In the genomic region with DNA sequence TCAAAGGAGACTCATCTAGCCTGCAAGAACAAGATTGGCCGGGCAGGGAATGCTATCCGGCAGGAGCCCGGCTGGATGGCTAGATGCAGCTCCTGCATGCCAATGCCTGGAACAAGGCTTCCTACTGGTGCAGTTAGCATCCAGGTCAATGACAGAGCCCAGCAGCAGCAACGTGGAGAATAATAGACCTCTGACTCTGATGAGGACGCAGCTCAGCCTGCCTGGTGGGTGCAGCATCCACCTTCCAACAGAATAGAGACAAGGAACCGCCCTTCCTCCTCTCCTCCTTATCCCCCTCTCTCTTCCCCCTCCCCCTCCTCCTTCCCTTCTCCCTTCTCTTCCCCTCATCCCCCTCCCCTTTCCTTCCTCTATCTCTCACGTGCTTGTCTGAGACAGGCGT, we compare ENCODE assay signal across 21 mouse cellular contexts. TPM values are rescaled to one million over a fixed set of nuclear protein-coding genes. Genes with fewer than 3 reads are reported as not detected.
A peak's percentile ranks its signal among the peaks of the same experiment; 100 is the strongest.
DNase-seq lines count a peak whose midpoint lies in the region; ATAC-seq and TF ChIP-seq lines count a peak whose summit lies in the region.
"Had no signal": no experiment of that assay in that cellular context is flagged by ENCODE, and none has a peak within 500 bp of the region (broad histone marks: within the 10 kb centered on the region; RNA-seq: fewer than 3 reads in every experiment).

No protein-coding gene starts in this region.

- peaks cover 35% of the 10 kb centered on the region for H3K4me1 ChIP-seq in hindbrain, embryonic 13.5 days (replicated peaks)
- H3K4me1 ChIP-seq in hindbrain, embryonic 11.5 days (replicated peaks; ENCODE audit: control insufficient read depth, insufficient read depth, low read length), result no peaks in the 10 kb centered on the region
- peaks cover 18% of the 10 kb centered on the region for H3K4me1 ChIP-seq in neural tube, embryonic 13.5 days (replicated peaks)
- H3K4me1 ChIP-seq in neural tube, embryonic 15.5 days, result peaks cover 20% of the 10 kb centered on the region
- peaks cover 35% of the 10 kb centered on the region for H3K4me1 ChIP-seq in forebrain, embryonic 15.5 days
- H3K4me1 ChIP-seq in midbrain, embryonic 16.5 days (ENCODE audit: control insufficient read depth, insufficient read depth, low read length), result peaks cover 18% of the 10 kb centered on the region; the same call in 1 of the 2 replicates
- no peaks in the 10 kb centered on the region for H3K4me1 ChIP-seq in lung, adult 2 months (ENCODE audit: control insufficient read depth, insufficient read depth, low read length)

- H3K4me2 ChIP-seq in hindbrain, embryonic 13.5 days, result no peak overlapping the region
- no peak overlapping the region for H3K4me2 ChIP-seq in hindbrain, embryonic 11.5 days (replicated peaks; ENCODE audit: low read depth, low read length)
- no peak overlapping the region for H3K4me2 ChIP-seq in neural tube, embryonic 13.5 days
- H3K4me2 ChIP-seq in neural tube, embryonic 15.5 days, result no peak overlapping the region
- no peak overlapping the region for H3K4me2 ChIP-seq in forebrain, embryonic 15.5 days (replicated peaks)
- H3K4me2 ChIP-seq in midbrain, embryonic 16.5 days (ENCODE audit: low read length), result no peak overlapping the region
- H3K4me2 ChIP-seq: limb, embryonic 13.5 days; liver, embryonic 11.5 days had no signal

- H3K27ac ChIP-seq in hindbrain, embryonic 13.5 days, result 0 out of 2 replicates have a peak overlapping the region, but pooled peaks have one; percentile 15
- H3K27ac ChIP-seq in hindbrain, embryonic 11.5 days (ENCODE audit: low read depth, low read length), result no peak overlapping the region
- H3K27ac ChIP-seq in neural tube, embryonic 13.5 days (replicated peaks), result no peak overlapping the region
- H3K27ac ChIP-seq in neural tube, embryonic 15.5 days (replicated peaks), result no peak overlapping the region
- H3K27ac ChIP-seq in forebrain, embryonic 15.5 days (replicated peaks), result peak overlapping the region; percentile 16; the same call in 1 of the 2 replicates
- H3K27ac ChIP-seq in midbrain, embryonic 16.5 days (ENCODE audit: low read length), result peak overlapping the region; percentile 61
- H3K27ac ChIP-seq: hindbrain, embryonic 10.5 days; limb, embryonic 13.5 days had no signal

- peaks cover 34% of the 10 kb centered on the region for H3K27me3 ChIP-seq in hindbrain, embryonic 13.5 days
- H3K27me3 ChIP-seq in hindbrain, embryonic 11.5 days (ENCODE audit: control insufficient read depth, insufficient read depth, low read length), result no peaks in the 10 kb centered on the region
- no peaks in the 10 kb centered on the region for H3K27me3 ChIP-seq in neural tube, embryonic 13.5 days
- peaks cover 4% of the 10 kb centered on the region; the same call in 1 of the 2 replicates for H3K27me3 ChIP-seq in neural tube, embryonic 15.5 days (replicated peaks)
- H3K27me3 ChIP-seq in forebrain, embryonic 15.5 days, result no peaks in the 10 kb centered on the region
- H3K27me3 ChIP-seq in midbrain, embryonic 16.5 days (ENCODE audit: control insufficient read depth, insufficient read depth, low read depth, low read length), result no peaks in the 10 kb centered on the region; the same call in 1 of the 2 replicates

- H3K36me3 ChIP-seq in hindbrain, embryonic 13.5 days, result no peaks in the 10 kb centered on the region
- no peaks in the 10 kb centered on the region for H3K36me3 ChIP-seq in hindbrain, embryonic 11.5 days (ENCODE audit: control insufficient read depth, insufficient read depth, low read length)
- no peaks in the 10 kb centered on the region for H3K36me3 ChIP-seq in neural tube, embryonic 13.5 days
- no peaks in the 10 kb centered on the region for H3K36me3 ChIP-seq in neural tube, embryonic 15.5 days
- H3K36me3 ChIP-seq in forebrain, embryonic 15.5 days, result no peaks in the 10 kb centered on the region
- no peaks in the 10 kb centered on the region for H3K36me3 ChIP-seq in midbrain, embryonic 16.5 days (ENCODE audit: control insufficient read depth, insufficient read depth, low read length)
- H3K36me3 ChIP-seq: hindbrain, embryonic 10.5 days; limb, embryonic 13.5 days had no signal

- ATAC-seq in hindbrain, embryonic 13.5 days (ENCODE audit: low FRiP score), result peak; percentile 55; the same call in 1 of the 2 replicates
- ATAC-seq in hindbrain, embryonic 11.5 days (ENCODE audit: low FRiP score), result no peak
- ATAC-seq in neural tube, embryonic 13.5 days (ENCODE audit: low read depth), result 0 out of 2 replicates have a peak, but pooled peaks have one; percentile 6
- no peak for ATAC-seq in neural tube, embryonic 15.5 days (ENCODE audit: low FRiP score)
- peak; percentile 30; the same call in 1 of the 2 replicates for ATAC-seq in forebrain, embryonic 15.5 days (replicated peaks)
- ATAC-seq in midbrain, embryonic 16.5 days, result peak; percentile 46; the same call in 1 of the 2 replicates
- ATAC-seq: intestine, postnatal 0 days; lung, postnatal 0 days had no signal

- no peaks in the 10 kb centered on the region for H3K9me3 ChIP-seq in hindbrain, embryonic 13.5 days
- H3K9me3 ChIP-seq in hindbrain, embryonic 11.5 days (ENCODE audit: control insufficient read depth, low read length), result no peaks in the 10 kb centered on the region
- no peaks in the 10 kb centered on the region for H3K9me3 ChIP-seq in neural tube, embryonic 13.5 days
- no peaks in the 10 kb centered on the region for H3K9me3 ChIP-seq in neural tube, embryonic 15.5 days (replicated peaks)
- H3K9me3 ChIP-seq in forebrain, embryonic 15.5 days, result no peaks in the 10 kb centered on the region
- H3K9me3 ChIP-seq in midbrain, embryonic 16.5 days (replicated peaks; ENCODE audit: control insufficient read depth, low read length, poor library complexity, severe bottlenecking), result no peaks in the 10 kb centered on the region
- H3K9me3 ChIP-seq: hindbrain, embryonic 10.5 days; limb, embryonic 13.5 days had no signal

- H3K4me3 ChIP-seq in hindbrain, embryonic 13.5 days, result no peak overlapping the region
- H3K4me3 ChIP-seq in hindbrain, embryonic 11.5 days (ENCODE audit: low read depth, low read length), result no peak overlapping the region
- H3K4me3 ChIP-seq in neural tube, embryonic 13.5 days, result no peak overlapping the region
- no peak overlapping the region for H3K4me3 ChIP-seq in neural tube, embryonic 15.5 days (replicated peaks)
- H3K4me3 ChIP-seq in forebrain, embryonic 15.5 days, result no peak overlapping the region
- no peak overlapping the region for H3K4me3 ChIP-seq in midbrain, embryonic 16.5 days (ENCODE audit: low read depth, low read length)
- H3K4me3 ChIP-seq in lung, adult 2 months (replicated peaks; ENCODE audit: extremely low read depth, low read depth, low read length), result no peak overlapping the region
- H3K4me3 ChIP-seq: erythroblast, embryonic 14.5 days; hindbrain, embryonic 10.5 days; limb, embryonic 13.5 days had no signal

- no peak for DNase-seq in hindbrain, embryonic 11.5 days (ENCODE audit: low spot score)
- DNase-seq in lung, adult 2 months, result no peak
- DNase-seq: adrenal gland, adult 2 months; B cell, adult 2 months; cerebellum, adult 9-11 months; gastrocnemius, postnatal 14 days; heart, postnatal 14 days; kidney, postnatal 14 days; right cerebral cortex, postnatal 14 days; thymus, postnatal 4 days had no signal

- TF ChIP-seq POLR2A in lung, adult 2 months (IDR thresholded peaks at IDR 0.05; ENCODE audit: borderline replicate concordance, extremely low read depth, low read depth, low read length), result no peak

- peak overlapping the region; percentile 10; the same call in 1 of the 2 replicates for H3K9ac ChIP-seq in hindbrain, embryonic 13.5 days
- no peak overlapping the region for H3K9ac ChIP-seq in hindbrain, embryonic 11.5 days (ENCODE audit: low read depth, low read length)
- H3K9ac ChIP-seq in neural tube, embryonic 13.5 days, result no peak overlapping the region
- H3K9ac ChIP-seq in neural tube, embryonic 15.5 days (replicated peaks), result no peak overlapping the region
- no peak overlapping the region for H3K9ac ChIP-seq in forebrain, embryonic 15.5 days (replicated peaks)
- H3K9ac ChIP-seq in midbrain, embryonic 16.5 days (ENCODE audit: low read depth, low read length), result no peak overlapping the region
- H3K9ac ChIP-seq: limb, embryonic 13.5 days had no signal

- 10% methylated on average over 8 of the region's 8 CpGs for WGBS in hindbrain, embryonic 13.5 days
- WGBS in hindbrain, embryonic 11.5 days, result 12% methylated on average over 8 of the region's 8 CpGs
- WGBS in neural tube, embryonic 13.5 days, result 11% methylated on average over 8 of the region's 8 CpGs
- WGBS in neural tube, embryonic 15.5 days, result 12% methylated on average over 8 of the region's 8 CpGs
- 22% methylated on average over 8 of the region's 8 CpGs for WGBS in forebrain, embryonic 15.5 days
- WGBS in midbrain, embryonic 16.5 days, result 7% methylated on average over 8 of the region's 8 CpGs
- 21% methylated on average over 8 of the region's 8 CpGs for WGBS in lung, adult 2 months

- no peak for TF ChIP-seq CTCF in lung, adult 2 months (IDR thresholded peaks at IDR 0.05; ENCODE audit: insufficient read depth, low read length)

RNA-seq across cellular contexts. Expression of a gene that starts 28.1 kb away (rescaled TPM):
- polyA plus RNA-seq in hindbrain, embryonic 13.5 days (2015; fragmentation: Nextera tagmentation; extraction: Ambion mirVana), result 0.82 and 1.2 TPM in 2 replicates
- 0.15 and 0.31 TPM in 2 replicates for polyA plus RNA-seq in hindbrain, embryonic 11.5 days (2014; fragmentation: Nextera tagmentation; extraction: Ambion mirVana)
- 0.43 and 0.47 TPM in 2 replicates for polyA plus RNA-seq in neural tube, embryonic 13.5 days (2015; fragmentation: Nextera tagmentation; extraction: Ambion mirVana)
- polyA plus RNA-seq in neural tube, embryonic 15.5 days (2015; fragmentation: Nextera tagmentation; extraction: Ambion mirVana), result 2.0 and 2.2 TPM in 2 replicates
- polyA plus RNA-seq in forebrain, embryonic 15.5 days (2015; fragmentation: Nextera tagmentation; extraction: Ambion mirVana), result 6.6 and 8.0 TPM in 2 replicates
- polyA plus RNA-seq in midbrain, embryonic 16.5 days (2015; fragmentation: Nextera tagmentation; extraction: Ambion mirVana), result 2.7 and 3.3 TPM in 2 replicates
- polyA plus RNA-seq in lung, adult 2 months (2012; rRNA removed), result not detected in 2 replicates
- polyA plus RNA-seq: adrenal gland, adult 2 months; erythroblast, embryonic 14.5 days had no signal

RNA-seq across cellular contexts. Expression of a gene that starts 53.2 kb away (rescaled TPM):
- polyA plus RNA-seq in hindbrain, embryonic 13.5 days (2015; fragmentation: Nextera tagmentation; extraction: Ambion mirVana), result 42.2 and 44.8 TPM in 2 replicates
- 43.3 and 43.6 TPM in 2 replicates for polyA plus RNA-seq in hindbrain, embryonic 11.5 days (2014; fragmentation: Nextera tagmentation; extraction: Ambion mirVana)
- polyA plus RNA-seq in neural tube, embryonic 13.5 days (2015; fragmentation: Nextera tagmentation; extraction: Ambion mirVana), result 40.1 and 43.8 TPM in 2 replicates
- 36.7 and 37.0 TPM in 2 replicates for polyA plus RNA-seq in neural tube, embryonic 15.5 days (2015; fragmentation: Nextera tagmentation; extraction: Ambion mirVana)
- polyA plus RNA-seq in forebrain, embryonic 15.5 days (2015; fragmentation: Nextera tagmentation; extraction: Ambion mirVana), result 51.8 and 52.5 TPM in 2 replicates
- polyA plus RNA-seq in midbrain, embryonic 16.5 days (2015; fragmentation: Nextera tagmentation; extraction: Ambion mirVana), result 40.2 and 44.8 TPM in 2 replicates
- polyA plus RNA-seq in lung, adult 2 months (2012; rRNA removed), result 25.4 and 27.6 TPM in 2 replicates

Comparison
In these comparisons a context has a peak if more than half of its experiments do, and no peak if none do; other contexts are left out.
1. ATAC-seq: peak in hindbrain, embryonic 13.5 days (single experiment), neural tube, embryonic 13.5 days (single experiment), forebrain, embryonic 15.5 days (single experiment) and midbrain, embryonic 16.5 days (single experiment); none in hindbrain, embryonic 11.5 days (single experiment) and neural tube, embryonic 15.5 days (single experiment).
2. H3K27ac ChIP-seq: peak in hindbrain, embryonic 13.5 days (single experiment), forebrain, embryonic 15.5 days (single experiment) and midbrain, embryonic 16.5 days (single experiment); none in hindbrain, embryonic 11.5 days (single experiment), neural tube, embryonic 13.5 days (single experiment) and neural tube, embryonic 15.5 days (single experiment).